Mouse (Mus musculus): ENCODE results near the gene Tsx. TPM values are rescaled to one million over a fixed set of nuclear protein-coding genes. Genes with fewer than 3 reads are reported as not detected.

Gene Tsx
- total RNA-seq, 1 experiment: 4.3 TPM

- Histone ChIP-seq H3K4me1 (ENCODE audit: control insufficient read depth in 2 of 2, insufficient read depth in 2 of 2, low read length in 2 of 2, poor library complexity in 1 of 2) (no peaks in the 10 kb centered on the region), H3K9me3 (ENCODE audit: control insufficient read depth, insufficient read depth, low read depth, low read length) (no peaks in the 10 kb centered on the region), H3K36me3 (ENCODE audit: control insufficient read depth, insufficient read depth, low read length, poor library complexity, severe bottlenecking) (no peaks in the 10 kb centered on the region), H3K9ac (ENCODE audit: insufficient read depth, low read depth, low read length, poor library complexity, severe bottlenecking) (no peak within 1 kb of the TSS), H3K27ac (ENCODE audit: insufficient read depth, low read depth, low read length, poor library complexity, severe bottlenecking) (no peak within 1 kb of the TSS), H3K4me3 (ENCODE audit: insufficient read depth in 1 of 2, low read depth in 1 of 2, low read length in 2 of 2, poor library complexity in 1 of 2, severe bottlenecking in 1 of 2) (no peak within 1 kb of the TSS)
- TF ChIP-seq CHD2 (IDR thresholded peaks at IDR 0.05; ENCODE audit: low read depth, low read length) (no peak), ZC3H11A (IDR thresholded peaks at IDR 0.05; ENCODE audit: borderline replicate concordance, low read depth, low read length) (no peak)
- no peak for DNase-seq (ENCODE audit: low read depth, low spot score)
- in situ Hi-C loops (cut with MboI; ENCODE audit: low sequenced_read_pairs in 2 of 2, unreplicated experiment in 2 of 2): no loop called here
These were observed 7.4 kb downstream of the Tsx start, which contains the start of gene Gm26992 for GRCm38 (mm10) chrX:103421710-103422109. Gene Gm26992 (plus strand): TSS chrX:103422010.

- Histone ChIP-seq H3K9ac (ENCODE audit: insufficient read depth, low read depth, low read length, poor library complexity, severe bottlenecking) (peak overlapping the region; percentile 4; the same call in 1 of the 2 replicates), H3K4me3 (ENCODE audit: insufficient read depth in 1 of 2, low read depth in 1 of 2, low read length in 2 of 2, poor library complexity in 1 of 2, severe bottlenecking in 1 of 2) (0 out of 4 replicates have a peak overlapping the region, but pooled peaks of 1 of the 2 experiments have one; percentile 11), H3K9me3 (ENCODE audit: control insufficient read depth, insufficient read depth, low read depth, low read length) (no peaks in the 10 kb centered on the region), H3K27ac (ENCODE audit: insufficient read depth, low read depth, low read length, poor library complexity, severe bottlenecking) (no peak overlapping the region), H3K36me3 (ENCODE audit: control insufficient read depth, insufficient read depth, low read length, poor library complexity, severe bottlenecking) (no peaks in the 10 kb centered on the region), H3K4me1 (ENCODE audit: control insufficient read depth in 2 of 2, insufficient read depth in 2 of 2, low read length in 2 of 2, poor library complexity in 1 of 2) (peaks cover 3 to 11% of the 10 kb centered on the region in 2 experiments; a peak in 2 of 4 replicates)
- DNase-seq (ENCODE audit: low read depth, low spot score): no peak
- TF ChIP-seq ZC3H11A (IDR thresholded peaks at IDR 0.05; ENCODE audit: borderline replicate concordance, low read depth, low read length): no peak
- no peak for TF ChIP-seq CHD2 (IDR thresholded peaks at IDR 0.05; ENCODE audit: low read depth, low read length)
- TF ChIP-seq MAFK (IDR thresholded peaks at IDR 0.05; ENCODE audit: insufficient read depth, low read depth, low read length): peak; percentile 58
- no peak for TF ChIP-seq HCFC1 (IDR thresholded peaks at IDR 0.05; ENCODE audit: borderline replicate concordance, insufficient read depth, low read length)
- no peak for TF ChIP-seq ZNF384 (IDR thresholded peaks at IDR 0.05; ENCODE audit: low read depth, low read length)
- in situ Hi-C loops (cut with MboI; ENCODE audit: low sequenced_read_pairs in 2 of 2, unreplicated experiment in 2 of 2): no loop called here
These were observed 13.4 kb downstream of the Tsx start for GRCm38 (mm10) chrX:103427677-103428076.

- H3K4me3 ChIP-seq (ENCODE audit: insufficient read depth in 1 of 2, low read depth in 1 of 2, low read length in 2 of 2, poor library complexity in 1 of 2, severe bottlenecking in 1 of 2): peak overlapping the region; percentile 15 to 20; a peak in 1 of 4 replicates
- H3K27ac ChIP-seq (ENCODE audit: insufficient read depth, low read depth, low read length, poor library complexity, severe bottlenecking): peak overlapping the region; percentile 81; the same call in 1 of the 2 replicates
- H3K4me1 ChIP-seq (ENCODE audit: control insufficient read depth in 2 of 2, insufficient read depth in 2 of 2, low read length in 2 of 2, poor library complexity in 1 of 2): peaks cover 4 to 11% of the 10 kb centered on the region in 2 experiments; a peak in 2 of 4 replicates
- in situ Hi-C loops (cut with MboI; ENCODE audit: low sequenced_read_pairs in 2 of 2, unreplicated experiment in 2 of 2): no loop called here
- H3K9me3 ChIP-seq (ENCODE audit: control insufficient read depth, insufficient read depth, low read depth, low read length): no peaks in the 10 kb centered on the region
- H3K9ac ChIP-seq (ENCODE audit: insufficient read depth, low read depth, low read length, poor library complexity, severe bottlenecking): no peak overlapping the region
- no peak for TF ChIP-seq HCFC1 (IDR thresholded peaks at IDR 0.05; ENCODE audit: borderline replicate concordance, insufficient read depth, low read length)
- no peak for TF ChIP-seq ZNF384 (IDR thresholded peaks at IDR 0.05; ENCODE audit: low read depth, low read length)
- TF ChIP-seq MAFK (IDR thresholded peaks at IDR 0.05; ENCODE audit: insufficient read depth, low read depth, low read length): no peak
- no peak for TF ChIP-seq CHD2 (IDR thresholded peaks at IDR 0.05; ENCODE audit: low read depth, low read length)
- no peak for TF ChIP-seq ZC3H11A (IDR thresholded peaks at IDR 0.05; ENCODE audit: borderline replicate concordance, low read depth, low read length)
- DNase-seq (ENCODE audit: low read depth, low spot score): no peak
- H3K36me3 ChIP-seq (ENCODE audit: control insufficient read depth, insufficient read depth, low read length, poor library complexity, severe bottlenecking): no peaks in the 10 kb centered on the region
These were observed 18.0 kb downstream of the Tsx start for GRCm38 (mm10) chrX:103432293-103432692.

GRCm38 (mm10) chrX:103438023-103438422 lies 23.8 kb downstream of the Tsx start:
- no peak for DNase-seq (ENCODE audit: low read depth, low spot score)
- Histone ChIP-seq H3K4me3 (ENCODE audit: insufficient read depth in 1 of 2, low read depth in 1 of 2, low read length in 2 of 2, poor library complexity in 1 of 2, severe bottlenecking in 1 of 2) (peak overlapping the region; percentile 29 to 49), H3K4me1 (ENCODE audit: control insufficient read depth in 2 of 2, insufficient read depth in 2 of 2, low read length in 2 of 2, poor library complexity in 1 of 2) (peaks cover 0 to 1% of the 10 kb centered on the region in 2 experiments; a peak in 1 of 4 replicates), H3K27ac (ENCODE audit: insufficient read depth, low read depth, low read length, poor library complexity, severe bottlenecking) (peak overlapping the region; percentile 98), H3K9ac (ENCODE audit: insufficient read depth, low read depth, low read length, poor library complexity, severe bottlenecking) (peak overlapping the region; percentile 31; the same call in 1 of the 2 replicates), H3K36me3 (ENCODE audit: control insufficient read depth, insufficient read depth, low read length, poor library complexity, severe bottlenecking) (no peaks in the 10 kb centered on the region), H3K9me3 (ENCODE audit: control insufficient read depth, insufficient read depth, low read depth, low read length) (no peaks in the 10 kb centered on the region)
- no peak for TF ChIP-seq CHD2 (IDR thresholded peaks at IDR 0.05; ENCODE audit: low read depth, low read length)
- TF ChIP-seq MAFK (IDR thresholded peaks at IDR 0.05; ENCODE audit: insufficient read depth, low read depth, low read length): no peak
- TF ChIP-seq ZNF384 (IDR thresholded peaks at IDR 0.05; ENCODE audit: low read depth, low read length): no peak
- no peak for TF ChIP-seq ZC3H11A (IDR thresholded peaks at IDR 0.05; ENCODE audit: borderline replicate concordance, low read depth, low read length)
- TF ChIP-seq HCFC1 (IDR thresholded peaks at IDR 0.05; ENCODE audit: borderline replicate concordance, insufficient read depth, low read length): no peak
- in situ Hi-C loops (cut with MboI; ENCODE audit: low sequenced_read_pairs in 2 of 2, unreplicated experiment in 2 of 2): no loop called here
